Mouse (Mus musculus) heart, embryonic 16.5 days (tissue): ENCODE measurements at regions not wholly inside any gene's neighbourhood (a gene's known extent, or its start where the extent isn't known, plus 50 kb on each side); places are given as distances from the start of the nearest gene placed in this dataset.

ENCODE experiments used
- ATAC-seq: fragments of 200-750 bp; cut with Nextera tagmentation; replicated peaks from 2 replicates; pipeline ENCODE4 v1.8.0; 2017; ENCODE audit warnings: moderate number of reproducible peaks; ENCODE audit not compliant: insufficient read depth, low FRiP score; ENCODE audit errors: extremely low read depth
- H3K27ac ChIP-seq: fragments of 300-500 bp; sonication (generic); 2 replicates; pipeline ENCODE4 v1.5.1; 2014; ENCODE audit warnings: mild to moderate bottlenecking, low read length, control low read depth, moderate library complexity
- H3K27me3 ChIP-seq: fragments of 300-500 bp; sonication (generic); 2 replicates; pipeline ENCODE4 v1.6.1; 2014; ENCODE audit warnings: low read length, mixed read lengths; ENCODE audit not compliant: control insufficient read depth, insufficient read depth
- H3K36me3 ChIP-seq: fragments of 300-500 bp; sonication (generic); 2 replicates; pipeline ENCODE4 v1.6.1; 2014; ENCODE audit not compliant: control insufficient read depth, insufficient read depth
- H3K4me1 ChIP-seq: fragments of 300-500 bp; sonication (generic); 2 replicates; pipeline ENCODE4 v1.6.1; 2014; ENCODE audit warnings: low read length, mixed read lengths; ENCODE audit not compliant: control insufficient read depth, insufficient read depth
- H3K4me2 ChIP-seq: fragments of 300-500 bp; sonication (generic); 2 replicates; pipeline ENCODE4 v1.6.1; 2014; ENCODE audit warnings: low read depth, mild to moderate bottlenecking, control low read depth, low read length
- H3K4me3 ChIP-seq: fragments of 300-500 bp; sonication (generic); 2 replicates; pipeline ENCODE4 v1.5.1; 2014; ENCODE audit warnings: mild to moderate bottlenecking, control low read depth, low read length
- H3K9ac ChIP-seq: fragments of 300-500 bp; sonication (generic); 2 replicates; pipeline ENCODE4 v1.6.1; 2014; ENCODE audit warnings: low read length, control low read depth
- H3K9me3 ChIP-seq: fragments of 300-500 bp; sonication (generic); replicated peaks from 2 replicates; pipeline ENCODE4 v1.6.1; 2016; ENCODE audit warnings: low read length; ENCODE audit not compliant: control insufficient read depth
- WGBS: fragments of 180-500 bp; shearing (Covaris S2); extraction: QIAGEN DNeasy Blood & Tissue Kit; methylation state at CpG from one replicate; pipeline ENCODE4 v1.1.7; 2014; 5-methylcytosine and 5-hydroxymethylcytosine counted together

DNA sequence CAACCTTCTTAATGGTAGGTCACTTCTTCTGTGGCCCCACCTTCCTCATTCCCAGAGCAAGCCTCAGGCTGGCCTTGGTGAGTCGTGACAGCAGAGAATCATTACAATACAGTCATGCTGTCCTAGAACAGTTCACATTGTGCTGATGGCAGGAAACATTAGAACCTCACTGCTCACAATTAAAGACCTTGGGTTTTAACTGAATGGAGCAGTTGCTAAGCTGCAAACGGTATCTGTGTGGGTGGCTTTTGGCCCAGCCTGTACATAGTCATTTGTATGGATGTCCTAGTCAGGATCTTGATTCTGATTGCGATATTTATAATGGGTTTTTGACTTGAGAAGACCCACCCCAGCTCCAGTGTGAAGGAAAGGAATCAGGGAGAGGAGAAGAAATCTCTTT lies 336.1 kb upstream of the Plxna2 start:
- Histone ChIP-seq H3K4me3 (no peak overlapping the region), H3K27ac (no peak overlapping the region), H3K4me1 (peaks cover 8% of the 10 kb centered on the region), H3K9me3 (no peaks in the 10 kb centered on the region), H3K36me3 (no peaks in the 10 kb centered on the region), H3K27me3 (no peaks in the 10 kb centered on the region), H3K4me2 (no peak overlapping the region), H3K9ac (no peak overlapping the region)
- 78% methylated on average over 3 of the region's 3 CpGs for whole genome bisulfite sequencing
- no peak for ATAC-seq

DNA sequence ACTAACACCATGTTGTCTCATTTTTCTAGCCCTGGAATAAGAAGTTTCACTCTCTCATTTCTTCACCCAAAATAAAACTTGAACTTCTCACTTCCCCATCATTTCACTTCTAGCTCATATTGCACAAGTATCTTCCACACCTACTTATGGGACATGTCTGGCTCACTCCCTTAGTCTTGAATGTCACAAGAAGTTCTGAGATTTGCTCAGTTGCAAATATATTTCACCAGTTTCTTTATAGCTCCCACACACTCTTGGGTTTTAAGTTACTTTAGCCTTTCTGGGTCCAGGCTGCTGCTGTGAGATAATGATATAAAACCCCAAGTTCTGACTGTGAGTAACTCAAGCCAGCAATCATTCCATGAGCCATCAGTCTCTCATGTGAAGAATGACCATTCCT lies 350.0 kb upstream of the Plxna2 start:
- H3K36me3 ChIP-seq: no peaks in the 10 kb centered on the region
- H3K27ac ChIP-seq: no peak overlapping the region
- no peaks in the 10 kb centered on the region for H3K9me3 ChIP-seq
- H3K27me3 ChIP-seq: no peaks in the 10 kb centered on the region
- no peak overlapping the region for H3K4me3 ChIP-seq
- no peak overlapping the region for H3K9ac ChIP-seq
- no peaks in the 10 kb centered on the region for H3K4me1 ChIP-seq
- no peak for ATAC-seq
- H3K4me2 ChIP-seq: no peak overlapping the region

DNA sequence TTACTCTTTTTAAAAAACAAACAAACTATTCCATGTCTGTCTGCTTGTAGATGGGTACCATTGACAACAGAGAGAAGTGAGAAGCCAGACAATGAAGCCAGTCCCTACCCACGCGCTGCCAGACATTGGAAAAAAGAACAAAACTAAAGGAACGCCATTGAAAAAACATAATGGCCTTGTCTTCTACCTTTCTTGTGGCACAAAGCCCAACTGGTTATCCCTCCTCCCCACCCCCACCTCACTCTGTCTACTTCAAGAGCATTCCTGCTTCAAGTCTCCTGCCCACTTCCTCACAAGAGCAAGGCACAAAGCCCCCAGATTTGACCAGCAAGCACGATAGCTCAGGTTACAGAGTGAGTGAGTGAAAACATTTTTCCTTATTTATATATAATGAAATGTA lies 355.6 kb upstream of the Plxna2 start:
- Histone ChIP-seq H3K9ac (no peak overlapping the region), H3K36me3 (no peaks in the 10 kb centered on the region), H3K4me2 (no peak overlapping the region), H3K4me1 (no peaks in the 10 kb centered on the region), H3K27ac (no peak overlapping the region), H3K27me3 (no peaks in the 10 kb centered on the region), H3K4me3 (no peak overlapping the region), H3K9me3 (no peaks in the 10 kb centered on the region)
- ATAC-seq: no peak
- 70% methylated on average over 4 of the region's 4 CpGs for WGBS

DNA sequence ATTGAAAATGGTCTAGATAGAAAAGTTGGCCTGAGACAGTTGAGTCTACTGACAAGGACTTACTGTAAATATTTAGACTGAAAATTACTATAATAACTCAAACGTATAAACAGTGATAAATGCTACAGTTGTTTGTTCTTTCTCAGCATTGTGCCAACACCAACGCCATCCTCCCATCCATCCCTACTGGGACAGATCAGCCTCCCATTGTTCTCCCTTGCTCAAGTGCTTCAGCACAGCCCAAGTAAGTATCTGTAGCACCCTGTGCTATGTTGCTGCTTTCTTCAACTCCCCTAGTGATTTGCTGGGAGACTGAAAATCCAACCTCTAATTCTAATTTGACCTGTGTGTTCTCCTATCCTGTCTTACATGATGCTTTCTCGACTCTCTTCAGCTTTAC lies 358.1 kb upstream of the Plxna2 start:
- ATAC-seq: no peak

DNA sequence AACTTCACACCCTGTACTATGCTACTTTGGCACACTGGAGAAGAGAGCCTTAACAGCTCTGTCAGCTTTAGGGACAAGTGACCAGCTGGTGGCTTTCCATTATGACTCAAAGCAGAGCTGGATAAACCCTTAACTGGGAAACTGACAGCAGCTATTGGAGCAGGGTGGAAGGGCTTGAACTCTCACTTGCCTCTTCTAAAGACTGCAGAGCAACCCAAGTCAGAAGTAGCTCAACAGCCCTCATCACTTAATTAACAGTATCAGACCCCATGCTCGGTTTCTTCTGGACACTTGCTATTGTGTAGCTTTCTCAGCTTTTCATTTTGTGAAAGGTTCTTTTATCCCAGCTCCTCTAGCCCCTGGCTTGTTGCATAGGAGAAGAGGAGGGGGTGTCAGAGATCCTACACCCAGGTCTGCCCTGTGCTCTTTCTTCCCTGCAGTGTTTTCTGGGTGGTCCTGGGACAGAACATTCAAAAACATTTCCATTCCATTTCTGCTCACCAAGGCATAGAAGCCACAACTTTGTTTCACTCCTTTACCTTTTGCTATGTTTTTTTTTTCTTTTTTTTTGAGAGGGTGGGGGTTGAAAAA lies 373.1 kb upstream of the Plxna2 start:
- Histone ChIP-seq H3K4me3 (no peak overlapping the region), H3K9ac (no peak overlapping the region), H3K27me3 (no peaks in the 10 kb centered on the region), H3K4me1 (no peaks in the 10 kb centered on the region), H3K4me2 (no peak overlapping the region), H3K36me3 (no peaks in the 10 kb centered on the region), H3K27ac (no peak overlapping the region), H3K9me3 (no peaks in the 10 kb centered on the region)
- ATAC-seq: no peak
- WGBS: 24% methylated on average over 1 of the region's 1 CpGs

More for the DNA sequence above, 358.1 kb upstream of the Plxna2 start:
- 75% methylated on average over 3 of the region's 3 CpGs for WGBS
- Histone ChIP-seq H3K27me3 (no peaks in the 10 kb centered on the region), H3K27ac (no peak overlapping the region), H3K9me3 (no peaks in the 10 kb centered on the region), H3K4me3 (no peak overlapping the region), H3K9ac (no peak overlapping the region), H3K4me2 (no peak overlapping the region), H3K4me1 (no peaks in the 10 kb centered on the region), H3K36me3 (no peaks in the 10 kb centered on the region)

DNA sequence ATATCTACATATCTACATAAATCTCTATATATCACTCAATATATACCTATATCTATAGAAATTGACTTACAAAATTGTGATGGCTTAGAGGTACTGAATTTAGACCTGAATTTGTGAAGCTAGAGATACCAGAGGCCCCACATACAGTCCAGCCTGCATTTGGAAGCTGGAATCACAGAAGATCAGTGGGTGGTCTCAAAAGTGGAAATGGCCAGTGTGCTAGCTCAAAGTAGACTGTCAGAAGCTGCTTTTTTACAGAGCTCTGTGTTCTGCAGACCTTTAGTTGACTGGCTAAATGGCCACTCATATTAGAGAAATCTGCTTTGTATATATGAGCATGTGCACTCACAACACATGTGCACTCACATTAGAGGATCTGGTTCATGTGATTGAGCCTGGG lies 376.9 kb upstream of the Plxna2 start:
- H3K9me3 ChIP-seq: no peaks in the 10 kb centered on the region
- H3K27me3 ChIP-seq: no peaks in the 10 kb centered on the region
- H3K27ac ChIP-seq: no peak overlapping the region
- no peak overlapping the region for H3K4me3 ChIP-seq
- no peaks in the 10 kb centered on the region for H3K36me3 ChIP-seq
- no peak overlapping the region for H3K4me2 ChIP-seq
- H3K4me1 ChIP-seq: no peaks in the 10 kb centered on the region
- no peak for ATAC-seq
- H3K9ac ChIP-seq: no peak overlapping the region

DNA sequence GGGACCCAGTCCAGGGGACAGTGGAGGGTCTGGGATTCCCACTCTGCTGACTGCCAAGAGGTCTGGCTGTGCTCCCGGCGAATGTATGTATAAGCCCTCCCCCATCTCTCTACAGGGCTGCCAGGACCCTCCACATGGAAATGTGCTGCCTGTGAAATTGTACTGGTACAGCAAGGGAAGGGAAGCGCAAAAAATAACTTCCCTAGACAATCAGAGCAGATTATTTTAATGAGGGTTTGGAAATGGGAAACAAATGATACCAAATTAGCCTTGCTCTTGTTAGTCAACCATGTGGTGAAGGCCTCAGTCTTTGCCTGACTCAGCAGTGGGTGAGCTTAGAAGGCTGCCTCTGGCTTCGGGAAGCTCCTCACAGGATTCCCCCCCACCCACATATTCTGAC lies 386.8 kb upstream of the Plxna2 start:
- Histone ChIP-seq H3K36me3 (no peaks in the 10 kb centered on the region), H3K4me2 (no peak overlapping the region), H3K9me3 (no peaks in the 10 kb centered on the region), H3K27ac (peak overlapping the region; percentile 39; the same call in 1 of the 2 replicates), H3K9ac (no peak overlapping the region), H3K4me1 (peaks cover 6% of the 10 kb centered on the region), H3K27me3 (no peaks in the 10 kb centered on the region), H3K4me3 (no peak overlapping the region)
- 35% methylated on average over 4 of the region's 4 CpGs for WGBS
- ATAC-seq: peak; percentile 77; the same call in 1 of the 2 replicates

DNA sequence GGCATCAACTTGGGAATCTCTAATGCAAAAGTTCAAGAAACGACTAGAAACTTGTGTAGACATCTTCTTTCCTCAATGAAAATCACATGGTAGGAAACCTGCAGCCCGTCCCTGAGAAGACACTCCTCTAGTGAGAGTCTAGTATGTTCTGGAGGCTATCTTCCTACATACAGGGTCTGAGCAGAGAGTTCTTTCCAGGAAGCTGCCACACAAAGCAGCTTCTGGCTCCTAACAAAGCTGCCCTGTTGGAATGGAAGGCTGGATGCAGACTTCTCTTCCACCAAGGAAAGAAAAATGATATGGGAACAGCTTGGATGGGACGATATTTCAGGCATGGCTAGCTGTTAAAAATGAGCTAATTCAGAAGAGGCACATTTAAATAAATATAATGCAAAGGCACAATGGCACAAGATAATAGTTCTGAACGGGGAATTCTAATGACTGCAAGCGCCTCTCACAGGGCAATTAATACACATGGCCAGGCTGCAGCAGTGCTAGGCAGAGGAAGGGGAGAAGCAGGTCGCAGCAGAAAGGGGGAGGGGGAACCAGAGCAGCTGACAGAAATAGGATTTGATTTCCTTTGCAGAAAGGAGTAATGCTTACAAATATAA lies 391.4 kb upstream of the Plxna2 start:
- 39% methylated on average over 6 of the region's 6 CpGs for WGBS

DNA sequence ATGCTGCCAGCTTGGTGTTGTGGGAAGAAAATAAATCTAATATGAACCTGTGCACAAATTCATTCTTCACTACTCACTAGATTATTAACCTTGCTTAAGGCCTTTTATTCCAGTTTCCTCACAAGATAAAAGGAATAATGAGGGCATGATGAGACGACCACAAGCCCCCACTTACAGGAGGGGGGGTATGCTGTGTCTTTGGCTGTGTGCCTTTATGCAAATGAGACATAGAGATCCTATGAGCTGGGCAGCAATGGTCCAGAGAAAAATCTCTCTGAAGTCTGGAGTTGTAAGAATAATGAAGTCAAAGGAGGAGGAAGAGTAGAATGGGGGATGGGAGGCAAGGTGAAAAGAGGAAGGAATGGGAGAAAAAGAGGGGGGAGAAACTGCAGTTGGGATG lies 392.2 kb upstream of the Plxna2 start:
- Histone ChIP-seq H3K4me1 (no peaks in the 10 kb centered on the region), H3K9me3 (no peaks in the 10 kb centered on the region), H3K36me3 (no peaks in the 10 kb centered on the region), H3K27me3 (no peaks in the 10 kb centered on the region), H3K4me2 (no peak overlapping the region), H3K4me3 (no peak overlapping the region), H3K27ac (no peak overlapping the region), H3K9ac (no peak overlapping the region)
- 25% methylated on average over 1 of the region's 1 CpGs for WGBS
- no peak for ATAC-seq

More for the DNA sequence above, 391.4 kb upstream of the Plxna2 start:
- Histone ChIP-seq H3K36me3 (no peaks in the 10 kb centered on the region), H3K4me1 (peaks cover 4% of the 10 kb centered on the region), H3K27ac (no peak overlapping the region), H3K4me2 (no peak overlapping the region), H3K27me3 (no peaks in the 10 kb centered on the region), H3K9me3 (no peaks in the 10 kb centered on the region), H3K4me3 (no peak overlapping the region), H3K9ac (no peak overlapping the region)
- no peak for ATAC-seq
